Mouse (Mus musculus): Measurements from ENCODE around the gene Zmiz1.

Zmiz1 gene

GRCm38 (mm10) chr14:25493301-25494241 is 34.6 kb downstream of the Zmiz1 start:
- peak; percentile 96 for DNase-seq

DNA sequence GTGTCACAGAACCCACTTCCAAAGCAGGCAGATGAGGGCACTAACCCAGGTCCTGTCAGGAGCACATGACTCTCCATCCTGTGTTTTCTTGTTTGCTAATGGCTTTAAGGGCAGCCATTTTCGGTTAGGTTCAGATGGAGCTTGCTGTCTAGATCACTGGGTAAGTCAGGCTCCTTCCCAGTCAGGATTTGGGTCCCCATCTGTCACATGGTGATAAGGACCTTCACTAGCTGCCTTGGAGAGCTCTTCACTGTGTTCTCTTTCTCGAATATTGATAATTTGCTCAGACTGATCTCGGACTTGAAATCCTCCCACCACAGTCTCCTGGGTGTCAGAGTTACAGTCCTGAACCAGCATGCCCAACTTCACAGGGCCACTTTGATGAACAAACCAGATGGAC is 35.8 kb downstream of the Zmiz1 start:
- no peak for DNase-seq

DNA sequence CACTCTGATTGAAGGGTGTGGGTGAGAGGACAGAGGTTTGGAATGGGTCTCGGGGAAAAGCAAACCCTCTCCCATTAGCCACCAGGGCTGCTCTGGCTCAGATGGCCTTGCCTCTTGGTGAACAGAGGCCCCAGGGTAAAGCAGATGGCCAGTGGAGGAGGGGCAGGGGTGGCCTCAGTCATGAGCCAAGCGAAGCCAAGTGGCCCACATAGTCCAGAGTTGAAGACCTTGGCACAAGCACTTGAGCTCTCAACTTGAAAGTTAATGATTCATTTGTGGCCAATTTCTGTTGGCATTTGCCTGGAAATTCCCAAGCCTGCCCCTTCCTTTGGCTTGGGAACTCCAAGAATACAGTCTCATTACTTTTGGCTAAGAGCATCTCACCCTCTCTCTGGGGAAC is 37.1 kb downstream of the Zmiz1 start:
- DNase-seq = peak; percentile 93

DNA sequence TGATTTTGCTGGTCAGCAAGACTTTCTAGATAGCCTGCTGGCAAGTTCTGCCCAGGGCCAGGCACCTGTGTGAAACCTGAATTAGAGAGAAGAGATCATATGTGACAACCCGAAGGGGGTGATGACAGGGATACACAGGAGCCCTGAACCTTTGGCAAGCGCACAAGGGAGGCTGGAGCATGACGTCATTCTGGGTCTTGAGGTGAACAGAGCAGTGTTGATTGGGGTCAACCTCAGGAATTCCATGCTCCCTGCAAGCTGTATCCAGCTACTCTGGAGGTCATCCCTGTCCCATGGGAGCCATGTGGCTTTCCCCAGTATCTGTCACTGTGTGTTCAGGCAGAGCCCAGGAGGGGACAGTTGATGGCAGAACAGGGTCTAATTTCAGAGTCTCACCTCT is 38.0 kb downstream of the Zmiz1 start:
- peak; percentile 95 for DNase-seq

DNA sequence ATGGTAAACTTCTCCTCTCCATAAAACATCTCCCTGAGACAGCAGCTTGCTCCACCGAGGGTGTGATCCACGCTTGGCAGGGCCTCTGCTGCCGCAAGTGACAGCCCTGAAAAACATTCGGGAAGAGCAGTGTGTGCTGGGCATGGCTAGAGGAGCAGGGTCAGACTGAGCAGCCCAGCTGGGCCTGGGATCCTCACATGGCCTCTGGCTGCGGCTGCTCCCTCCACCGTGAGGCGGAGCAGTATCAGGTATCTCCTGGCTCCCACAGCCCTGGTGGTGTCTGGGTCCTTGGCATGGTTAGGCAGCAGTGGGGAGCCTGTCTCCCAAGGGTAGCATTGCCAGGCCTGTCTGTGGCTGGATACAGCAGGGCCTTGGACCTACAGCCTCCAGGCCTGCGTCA is 38.6 kb downstream of the Zmiz1 start:
- peak; percentile 98 for DNase-seq

GRCm38 (mm10) chr14:25498367-25498766 is 39.4 kb downstream of the Zmiz1 start:
- no peak for DNase-seq

DNA sequence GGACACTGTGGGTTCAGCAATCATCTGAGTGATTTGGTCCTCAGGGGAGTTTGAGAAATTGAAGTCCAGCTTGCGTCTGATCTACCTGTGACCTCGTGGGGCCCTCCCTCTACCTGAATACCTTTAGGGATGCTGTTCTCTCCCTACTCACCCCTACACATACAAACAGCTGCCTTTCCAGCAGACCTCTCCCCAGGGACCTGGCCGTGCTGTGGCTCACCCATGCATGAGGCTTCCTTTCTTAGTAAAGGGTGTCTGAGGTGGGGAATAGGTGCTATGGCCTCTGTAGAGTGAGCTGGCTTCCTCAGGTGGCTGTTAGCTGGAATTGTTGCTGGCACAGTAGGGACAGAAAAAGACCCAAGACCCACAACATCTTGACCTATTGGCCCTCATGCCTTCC is 40.5 kb downstream of the Zmiz1 start:
- DNase-seq = peak; percentile 93

DNA sequence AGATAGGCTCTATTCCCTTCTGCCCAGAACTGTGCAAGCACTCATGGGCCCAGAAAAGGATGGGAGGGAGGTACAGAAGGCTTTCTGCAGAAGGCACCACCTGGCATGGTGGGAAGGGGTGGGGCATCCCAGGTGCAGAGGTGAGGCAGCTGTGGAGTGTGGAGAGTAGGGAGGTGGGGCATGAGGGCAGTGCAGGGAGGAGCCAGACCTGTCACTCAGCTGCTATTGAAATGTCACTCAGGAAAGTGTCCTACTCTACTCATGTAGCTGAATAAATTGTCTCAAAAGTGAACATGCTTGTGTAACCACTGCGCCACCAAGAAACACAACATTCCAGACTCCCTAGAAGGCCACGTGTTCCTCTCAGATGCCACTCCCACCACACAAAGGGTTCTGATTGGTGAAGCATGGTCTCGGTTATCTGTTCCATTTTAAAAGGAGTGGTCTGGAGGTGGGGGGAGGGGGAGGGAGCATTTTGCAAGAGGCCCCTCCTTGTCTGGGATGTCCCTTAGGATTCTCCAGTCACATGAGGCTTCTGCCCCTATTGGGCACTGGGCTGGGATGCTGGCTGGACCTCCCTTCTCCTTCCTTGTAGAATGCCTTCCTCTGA is 41.6 kb downstream of the Zmiz1 start:
- DNase-seq = peak; percentile 92

DNA sequence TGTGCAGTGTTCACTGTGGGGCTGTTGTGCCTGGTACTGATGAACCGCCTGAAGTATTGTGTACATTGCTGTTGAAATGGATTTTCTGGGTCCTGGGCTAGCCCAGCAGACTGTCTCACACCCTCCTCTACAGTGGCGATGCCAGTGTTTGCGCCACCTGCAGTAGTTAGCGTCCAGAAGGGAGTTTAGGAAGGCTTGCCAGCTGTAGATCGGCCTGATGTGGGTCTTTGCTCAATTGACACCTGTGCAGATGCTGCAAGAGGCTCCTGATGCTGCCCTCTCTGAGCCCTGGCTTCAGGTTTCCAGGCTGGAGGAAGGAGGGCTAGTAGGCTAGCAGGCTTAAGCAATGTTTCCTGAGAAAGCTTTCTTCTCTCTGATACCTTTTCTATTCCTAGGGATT is 42.5 kb downstream of the Zmiz1 start:
- no peak for DNase-seq

GRCm38 (mm10) chr14:25502355-25502754 is 43.4 kb downstream of the Zmiz1 start:
- DNase-seq = no peak

- no peak for DNase-seq
Measured at GRCm38 (mm10) chr14:25504241-25504640, 45.3 kb downstream of the Zmiz1 start.

GRCm38 (mm10) chr14:25505201-25505671 is 46.3 kb downstream of the Zmiz1 start:
- DNase-seq = peak; percentile 98

GRCm38 (mm10) chr14:25508111-25508756 is 49.2 kb downstream of the Zmiz1 start:
- DNase-seq = peak; percentile 93

DNA sequence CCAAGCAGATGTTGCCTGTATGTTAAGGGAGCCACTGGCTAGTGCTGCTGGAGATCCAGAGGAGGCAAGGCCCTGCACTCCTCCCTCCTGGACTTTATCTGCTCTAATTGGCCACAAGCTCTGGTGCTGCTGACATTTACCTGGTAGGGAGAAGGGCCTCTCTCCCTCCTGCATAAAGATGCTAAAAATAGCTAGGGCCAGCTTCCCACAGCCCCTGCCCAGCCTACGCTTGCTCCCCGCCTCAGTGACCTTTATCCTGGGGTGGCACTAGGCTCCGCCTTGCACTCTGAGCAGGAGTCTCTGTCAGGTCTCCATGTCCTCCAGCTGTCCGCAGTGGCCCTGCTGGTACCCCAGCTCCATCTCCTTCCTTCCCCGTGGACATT is 49.8 kb downstream of the Zmiz1 start:
- DNase-seq = peak; percentile 97

DNA sequence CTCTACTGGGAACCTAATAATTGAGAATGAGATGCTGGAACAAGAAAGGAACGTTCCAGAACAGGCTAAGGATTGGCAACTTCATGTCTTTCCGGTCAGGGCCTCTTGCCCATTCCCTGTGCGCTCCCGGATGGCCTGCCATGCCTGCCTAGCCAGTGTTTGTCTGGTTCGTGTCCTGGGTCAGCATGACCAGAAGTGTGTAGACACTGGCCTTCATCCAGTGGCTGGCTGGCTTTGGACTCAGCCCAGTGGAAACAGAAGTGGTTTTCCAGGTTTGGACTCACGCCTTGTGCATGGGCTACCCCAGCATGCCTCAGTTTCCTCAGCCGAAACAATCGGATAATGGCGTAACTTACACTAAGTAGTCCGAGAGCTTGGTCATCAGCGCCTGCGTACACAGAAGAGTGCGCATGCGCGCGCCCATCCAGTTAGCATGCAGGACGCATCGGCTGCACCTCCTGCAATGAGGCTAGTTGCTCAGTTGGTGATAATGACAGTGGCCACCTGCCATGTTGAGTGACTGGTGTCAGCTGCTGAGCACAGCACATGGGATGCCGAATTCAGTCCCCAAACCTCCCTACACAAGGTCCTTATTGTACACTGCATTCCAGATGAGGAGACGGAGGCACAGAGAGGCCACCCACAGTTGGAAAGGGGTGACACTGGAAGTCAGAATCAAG is 50.6 kb downstream of the Zmiz1 start:
- peak; percentile 96 for DNase-seq

GRCm38 (mm10) chr14:25510362-25510761 is 51.4 kb downstream of the Zmiz1 start:
- no peak for DNase-seq

DNA sequence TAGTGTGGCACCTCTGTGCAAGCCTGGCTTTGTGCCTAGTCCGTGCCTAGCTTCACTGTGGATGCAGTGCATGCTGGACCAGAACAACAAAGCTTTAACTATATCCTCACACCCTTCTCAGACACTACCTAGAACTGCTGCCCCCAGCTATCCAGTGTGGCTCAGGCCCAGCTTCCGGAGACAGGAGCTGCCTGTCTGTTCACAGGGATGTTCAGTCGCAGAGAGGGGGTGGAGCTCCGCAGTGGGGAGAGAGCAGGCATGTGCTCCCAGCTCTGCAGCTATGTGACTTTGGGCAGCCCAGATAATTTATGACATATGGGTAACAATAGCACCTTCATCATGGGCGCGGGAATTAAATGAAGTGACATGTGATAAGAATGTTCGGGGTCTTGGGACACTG is 52.0 kb downstream of the Zmiz1 start:
- DNase-seq = peak; percentile 93

DNA sequence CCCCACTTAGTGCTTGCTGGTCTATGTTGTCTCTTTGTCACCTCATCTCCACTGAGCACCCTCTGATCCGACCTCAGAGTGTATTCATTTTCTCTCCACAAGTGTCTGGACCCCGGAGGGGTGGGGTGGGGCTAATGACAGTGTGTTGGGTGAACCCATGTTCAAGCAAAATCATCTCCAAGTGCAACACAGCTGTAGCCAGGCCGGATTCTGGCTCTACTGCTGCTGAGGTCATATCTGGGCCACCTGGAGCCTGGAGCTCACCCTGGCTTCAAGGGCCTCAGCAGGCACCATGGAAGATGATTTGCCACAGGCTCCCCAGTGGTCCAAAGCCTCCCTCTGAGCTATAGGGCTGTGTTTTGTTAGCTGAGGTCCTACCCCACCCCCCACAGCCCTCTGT is 52.6 kb downstream of the Zmiz1 start:
- DNase-seq = peak; percentile 95

DNA sequence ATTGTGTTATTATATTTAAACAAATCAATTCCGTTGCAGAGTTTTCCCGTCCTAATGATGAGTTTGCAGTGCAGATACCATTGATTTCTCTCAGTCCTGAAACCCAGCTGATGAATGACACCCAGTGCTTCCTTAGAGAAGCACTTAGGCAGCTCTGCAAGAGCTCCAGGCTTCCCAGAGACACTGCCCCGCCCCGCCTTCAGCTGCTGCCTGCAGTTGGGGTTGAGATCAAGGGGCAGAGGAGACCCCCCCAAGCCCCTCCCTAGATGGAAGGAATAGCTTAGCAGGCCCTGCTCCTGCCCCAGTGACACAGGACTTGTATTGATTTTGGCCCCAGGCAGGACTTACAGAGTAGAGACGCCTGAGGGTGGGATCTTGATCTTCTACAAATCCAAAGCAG is 53.0 kb downstream of the Zmiz1 start:
- DNase-seq = no peak

- DNase-seq = no peak
Measured at GRCm38 (mm10) chr14:25512803-25513202, 53.8 kb downstream of the Zmiz1 start.

GRCm38 (mm10) chr14:25513496-25513895 is 54.5 kb downstream of the Zmiz1 start:
- peak; percentile 98 for DNase-seq

- peak; percentile 92 for DNase-seq
Measured at GRCm38 (mm10) chr14:25514943-25515512, 56.0 kb downstream of the Zmiz1 start.

DNA sequence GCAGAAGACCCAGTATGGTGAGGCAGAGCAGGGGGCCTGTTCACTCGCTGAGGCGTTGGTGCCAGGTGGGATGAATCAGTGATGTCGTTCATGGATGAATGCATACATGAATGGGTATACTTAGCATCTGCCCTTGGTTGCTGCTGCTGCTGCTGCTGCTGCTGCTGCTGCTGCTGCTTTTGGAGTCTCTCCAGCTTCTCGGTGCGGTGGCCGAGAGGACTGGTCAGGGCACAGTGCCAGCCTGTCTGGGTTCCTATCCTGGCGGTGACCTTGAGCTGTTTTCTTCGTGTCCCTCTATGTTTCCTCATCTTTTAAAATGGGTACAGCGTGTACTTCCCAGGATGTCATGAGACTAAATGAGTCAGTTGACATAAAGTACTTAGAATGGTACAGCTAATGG is 56.9 kb downstream of the Zmiz1 start:
- DNase-seq = peak; percentile 95
